Mouse (Mus musculus): ENCODE data around the gene Olfr543.
A peak's percentile ranks its signal among the peaks of the same experiment; 100 is the strongest.
"Not testable (repeated sequence)": the region's sequence is repeated elsewhere in the genome, so short reads cannot be mapped to it uniquely, and the experiment has no call there.

Gene Olfr543

DNA sequence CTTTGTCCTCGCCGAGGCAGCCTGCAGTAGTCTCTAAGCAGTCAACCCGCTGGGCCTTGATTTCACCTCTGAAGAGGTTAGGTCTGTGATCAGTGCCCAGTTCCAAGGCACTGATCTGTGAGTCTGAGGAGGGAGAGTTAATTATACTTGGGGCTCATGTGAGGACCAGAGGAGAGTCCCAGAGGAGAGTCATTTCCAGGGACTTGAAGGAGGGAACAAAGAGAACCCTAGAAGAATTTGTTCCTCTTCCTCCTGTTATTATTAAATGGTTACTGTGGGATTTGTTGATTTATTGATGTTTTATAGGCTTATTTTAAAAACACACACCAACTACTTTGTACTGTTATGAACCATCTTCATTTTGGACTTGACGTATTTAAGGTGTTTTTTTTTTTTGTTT, at the start of gene Olfr543:
TSS of gene Olfr543 (minus strand) at position 101 of the 400 bp plus-strand sequence.
- no peak for DNase-seq (ENCODE audit: low read depth)

GRCm38 (mm10) chr7:102529052-102529451, 47.6 kb upstream of the Olfr543 start:
- no peak for DNase-seq (ENCODE audit: low read depth)

DNA sequence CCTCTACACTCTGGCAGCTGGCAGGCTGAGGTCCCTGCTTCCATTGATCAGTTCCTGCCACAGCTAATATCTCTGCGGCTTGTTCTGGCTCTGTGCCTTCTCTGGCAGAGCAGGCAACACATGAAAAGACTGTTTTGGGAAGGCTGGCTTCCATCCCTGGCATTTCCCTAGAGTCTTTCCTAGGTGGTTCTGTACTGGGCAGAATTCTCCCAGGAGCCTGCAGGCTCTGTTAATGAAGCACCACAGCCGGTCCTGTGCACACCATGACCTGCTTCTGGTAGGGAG, 35.5 kb upstream of the Olfr543 start:
- DNase-seq (ENCODE audit: low read depth): no peak

- no peak for DNase-seq (ENCODE audit: low read depth)
These were observed 35.0 kb upstream of the Olfr543 start for GRCm38 (mm10) chr7:102516261-102517050.

GRCm38 (mm10) chr7:102514144-102514543, 32.7 kb upstream of the Olfr543 start:
- no peak for DNase-seq (ENCODE audit: low read depth)

DNA sequence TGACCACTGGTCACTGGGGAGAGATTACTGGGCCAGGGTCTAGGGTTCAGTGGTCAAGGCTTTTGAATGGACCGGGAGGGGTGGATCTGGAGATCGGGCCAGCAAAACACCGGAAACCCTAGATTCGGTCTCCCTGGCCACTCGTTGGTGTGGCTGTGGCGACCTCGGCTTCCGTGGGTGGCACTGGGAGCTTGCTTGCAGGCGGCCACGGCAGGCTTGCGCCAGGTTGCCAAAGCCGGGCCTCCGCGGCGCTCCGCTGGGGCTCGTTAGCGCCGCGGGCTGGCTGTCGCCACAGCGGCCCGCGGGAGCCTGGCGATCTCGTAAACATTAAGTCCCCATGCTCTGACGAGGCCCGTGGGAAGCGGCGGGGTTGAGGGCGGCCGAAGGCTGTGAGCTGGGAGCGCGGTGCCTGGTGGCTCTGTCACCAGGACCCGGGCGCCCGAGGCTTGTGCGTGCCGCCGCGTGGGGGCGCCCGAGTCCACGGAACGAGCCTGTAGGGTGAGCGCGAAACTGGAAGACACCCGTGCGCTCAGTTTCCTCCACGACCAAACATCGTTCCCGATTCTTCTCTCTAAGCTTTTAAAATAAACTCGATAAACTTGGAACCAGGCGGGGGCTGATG, 31.4 kb upstream of the Olfr543 start:
- DNase-seq (ENCODE audit: low read depth): peak; percentile 51

DNA sequence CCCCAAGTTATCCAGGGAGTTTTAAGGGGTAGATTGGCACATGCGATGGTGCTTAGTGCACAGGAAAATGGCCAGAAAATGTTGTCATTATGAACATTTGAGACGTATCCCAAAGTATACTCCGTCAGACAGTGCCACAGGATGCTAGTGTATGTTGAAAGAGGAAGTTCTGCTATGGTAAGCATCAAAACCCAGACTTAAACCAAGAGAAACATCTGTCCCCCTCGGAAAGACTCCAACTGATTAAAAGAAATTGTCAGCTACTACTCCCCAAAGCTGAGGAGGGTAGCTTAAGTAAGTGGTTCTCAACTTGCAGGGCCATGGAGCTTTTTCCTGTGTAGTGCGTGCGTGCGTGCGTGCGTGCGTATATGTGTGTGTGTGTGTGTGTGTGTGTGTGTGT, 30.4 kb upstream of the Olfr543 start:
- DNase-seq (ENCODE audit: low read depth): no peak

DNA sequence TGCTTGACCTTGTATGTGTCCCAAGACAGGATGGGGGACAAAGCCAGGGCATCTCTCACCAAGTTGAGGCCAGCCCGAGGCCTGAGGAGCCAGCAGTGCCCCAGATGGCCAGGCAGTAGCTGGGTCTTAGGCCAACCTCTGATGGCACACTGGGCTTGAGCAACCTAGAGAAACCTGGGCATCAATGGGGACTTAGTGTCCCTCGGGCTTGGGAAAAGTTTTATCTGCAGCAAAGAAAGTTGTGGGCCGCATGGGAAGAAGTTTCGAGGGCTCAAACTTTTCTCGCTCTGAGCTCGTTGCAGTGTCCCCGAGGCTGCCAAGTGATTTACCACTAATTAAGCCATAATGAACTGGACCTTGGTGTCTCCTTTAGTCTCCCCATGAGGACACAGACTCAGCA, 28.2 kb upstream of the Olfr543 start:
- DNase-seq (ENCODE audit: low read depth): no peak

DNA sequence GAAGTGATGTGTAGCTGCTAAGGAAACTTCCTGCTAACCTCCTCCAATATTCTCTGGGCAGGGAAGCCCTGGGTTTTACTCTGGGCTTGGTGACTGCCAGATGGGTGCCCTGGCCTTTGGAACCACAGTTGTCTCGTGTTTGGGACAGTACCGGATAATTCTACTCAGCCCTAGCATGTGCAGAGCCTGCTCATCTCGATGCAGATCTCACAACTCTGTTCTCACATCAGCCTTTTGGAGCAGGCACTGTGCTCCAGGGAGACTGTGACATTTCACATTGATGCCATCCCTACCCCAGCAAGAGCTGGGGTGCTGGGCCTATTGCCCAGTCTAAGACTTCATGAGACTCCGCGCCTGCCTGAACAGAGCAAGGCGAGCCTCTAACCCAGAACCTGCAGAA, 27.2 kb upstream of the Olfr543 start:
- DNase-seq (ENCODE audit: low read depth): no peak

GRCm38 (mm10) chr7:102508066-102508465, 26.6 kb upstream of the Olfr543 start:
- DNase-seq (ENCODE audit: low read depth): no peak

GRCm38 (mm10) chr7:102506848-102507247, 25.4 kb upstream of the Olfr543 start:
- peak; percentile 47 for DNase-seq (ENCODE audit: low read depth)

GRCm38 (mm10) chr7:102501986-102502385, 20.5 kb upstream of the Olfr543 start:
- no peak for DNase-seq (ENCODE audit: low read depth)

- no peak for DNase-seq (ENCODE audit: low read depth)
These were observed 18.0 kb upstream of the Olfr543 start, which contains the start of gene Olfr545 for GRCm38 (mm10) chr7:102499473-102499872. Gene Olfr545 (minus strand): TSS chr7:102499573.

- DNase-seq (ENCODE audit: low read depth): not testable (repeated sequence)
These were observed 12.9 kb upstream of the Olfr543 start for GRCm38 (mm10) chr7:102494416-102494815.

GRCm38 (mm10) chr7:102488161-102488560, 6.7 kb upstream of the Olfr543 start, which contains the start of gene Olfr544:
Gene Olfr544 (minus strand): TSS chr7:102488313.
- DNase-seq (ENCODE audit: low read depth): no peak

GRCm38 (mm10) chr7:102486105-102486504, 4.6 kb upstream of the Olfr543 start:
- no peak for DNase-seq (ENCODE audit: low read depth)

DNA sequence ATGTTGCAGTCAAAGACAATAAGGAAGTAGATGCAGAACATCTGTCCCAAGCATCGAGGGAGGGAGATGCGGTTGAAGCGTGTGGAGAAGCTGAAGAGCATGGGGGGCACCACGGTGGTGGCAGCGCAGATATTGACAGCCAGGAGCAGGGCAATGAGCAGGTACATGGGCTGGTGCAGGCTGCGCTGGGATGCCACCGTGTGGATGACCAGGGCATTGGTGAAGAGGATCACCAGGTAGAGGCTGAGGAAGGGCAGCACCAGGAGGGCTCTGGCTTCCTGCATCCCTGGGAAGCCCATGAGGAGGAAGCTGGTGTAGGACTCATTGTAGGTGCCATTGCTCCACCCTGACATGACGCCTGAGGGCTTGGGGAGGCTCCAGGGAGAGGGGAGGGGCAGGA, 3.3 kb upstream of the Olfr543 start:
- DNase-seq (ENCODE audit: low read depth): not testable (repeated sequence)

- no peak for DNase-seq (ENCODE audit: low read depth)
These were observed 2.2 kb upstream of the Olfr543 start for GRCm38 (mm10) chr7:102483665-102484064.

DNA sequence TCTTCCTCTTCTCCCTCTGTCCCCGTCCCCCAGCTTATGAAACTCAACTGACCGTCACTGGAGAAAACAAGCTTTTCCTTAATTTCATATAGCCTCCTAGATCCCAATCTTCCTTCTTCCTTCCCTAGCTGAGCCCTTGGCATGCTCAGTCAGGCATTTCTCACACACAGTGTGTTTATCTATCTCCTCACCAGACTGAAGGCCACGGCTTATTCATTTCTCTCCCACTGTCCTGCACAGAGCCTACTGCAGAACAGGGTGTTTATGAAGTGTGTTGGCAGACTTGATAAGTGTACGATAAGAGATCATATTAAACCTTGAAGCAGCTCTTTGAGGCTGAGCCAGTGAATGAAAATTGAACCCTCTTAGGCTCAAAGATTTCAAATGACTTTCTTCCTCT, 658 bp downstream of the Olfr543 start:
- no peak for DNase-seq (ENCODE audit: low read depth)

DNA sequence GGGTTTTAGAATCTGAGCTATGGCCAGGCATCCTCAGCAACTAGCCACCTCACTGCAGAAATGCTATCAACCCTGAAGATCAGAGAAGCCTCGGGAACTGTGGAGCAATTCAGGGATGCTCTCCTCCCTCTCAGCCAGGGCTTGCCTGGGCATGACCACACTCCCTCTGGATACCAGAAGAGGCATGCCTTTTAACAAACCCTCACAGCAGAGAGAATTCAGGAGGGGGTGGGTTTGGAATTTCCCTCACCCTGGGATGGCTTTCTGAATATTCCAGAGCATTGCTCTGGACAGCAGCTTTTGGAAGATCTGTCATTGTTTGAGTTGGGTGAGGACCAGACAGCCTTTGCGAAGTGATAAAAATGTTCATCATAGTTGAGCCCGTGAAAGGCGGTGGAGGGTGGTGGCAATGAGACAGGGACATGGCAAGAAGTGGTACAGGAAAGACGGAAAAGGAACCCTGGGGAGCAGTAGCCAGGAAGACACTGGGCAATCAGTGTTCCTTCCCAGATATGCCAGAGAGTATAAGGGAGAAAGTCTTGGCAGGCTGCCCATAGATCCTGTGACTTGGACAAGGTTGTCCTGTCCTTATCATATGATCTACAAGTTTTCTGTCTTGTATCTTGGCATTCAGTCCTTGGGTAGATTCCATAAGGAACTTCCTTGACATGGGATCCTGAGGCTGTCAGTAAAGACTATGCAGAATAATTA, 2.0 kb downstream of the Olfr543 start:
- DNase-seq (ENCODE audit: low read depth): no peak

- DNase-seq (ENCODE audit: low read depth): no peak
These were observed 2.6 kb downstream of the Olfr543 start for GRCm38 (mm10) chr7:102478926-102479325.

- DNase-seq (ENCODE audit: low read depth): peak; percentile 23
These were observed 3.1 kb downstream of the Olfr543 start for GRCm38 (mm10) chr7:102478425-102478824.

DNA sequence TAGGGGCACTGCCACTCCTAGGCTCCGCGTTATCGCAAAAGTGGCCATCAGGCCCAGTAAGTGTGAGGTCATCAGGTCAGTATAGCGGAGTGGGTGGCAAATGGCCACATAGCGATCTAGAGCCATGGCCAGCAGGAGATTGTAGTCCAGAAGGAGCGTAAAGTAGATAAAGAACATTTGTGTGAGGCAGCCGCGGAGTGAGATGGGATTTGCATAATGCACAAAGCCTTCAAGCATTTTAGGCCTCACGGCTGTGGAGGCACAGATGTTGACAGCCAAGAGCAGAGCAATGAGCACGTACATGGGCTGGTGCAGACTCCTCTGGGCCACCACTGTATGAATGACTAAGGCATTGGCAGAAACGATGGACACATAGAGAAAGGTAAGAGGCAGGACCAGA, 4.1 kb downstream of the Olfr543 start:
- no peak for DNase-seq (ENCODE audit: low read depth)

All from c-Kit-positive CD71-positive TER-119-negative erythroid progenitor cells, embryonic 14.5 days (primary cell).